Mouse (Mus musculus) spleen, adult 18-20 months (tissue): ENCODE data around the gene Dok3.
"Not testable (repeated sequence)": the region's sequence is repeated elsewhere in the genome, so short reads cannot be mapped to it uniquely, and the experiment has no call there.

Experiments used
- DNase-seq, 2 experiments: peaks; one replicate each; pipeline ENCODE4 v3.0.0; 2022; ENCODE audit warnings: mixed read lengths in 2 of 2

Gene Dok3

DNA sequence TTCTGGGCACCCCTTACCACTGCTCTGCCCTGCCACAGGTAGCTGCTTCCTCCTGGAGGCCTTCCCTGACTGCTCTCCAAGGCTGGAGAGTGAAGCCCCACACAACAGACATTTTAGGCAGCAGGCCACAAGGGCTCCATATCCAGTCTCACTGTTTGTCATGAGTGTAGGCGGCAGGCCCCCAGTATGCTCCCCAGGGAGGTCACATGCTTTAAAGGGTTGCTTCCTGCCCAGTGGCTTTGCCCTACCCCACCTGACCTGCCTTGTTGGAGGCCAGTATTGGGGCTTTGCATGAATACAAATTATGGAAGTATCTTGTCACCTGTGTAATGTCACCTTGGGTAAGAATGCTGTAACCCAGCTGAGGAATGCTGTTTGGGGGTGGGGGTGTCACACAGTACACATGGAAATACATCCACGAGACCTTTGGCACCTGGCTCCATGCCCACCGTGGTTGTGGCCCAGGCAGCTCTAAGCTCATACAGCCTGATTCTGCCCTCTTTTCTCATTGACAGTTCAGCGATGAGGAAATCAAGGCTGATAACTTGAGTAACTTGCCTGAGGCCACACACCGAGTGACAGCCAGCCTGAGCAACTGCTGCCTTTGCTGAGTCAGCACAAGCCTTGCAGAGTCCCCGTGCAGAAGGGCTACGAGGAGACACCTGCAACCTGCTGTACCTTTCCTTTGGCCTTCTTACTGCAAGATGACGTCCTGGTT is at the start of gene Dok3:
Gene Dok3, minus strand, starts transcription at position 99 of the 718 bp plus-strand sequence.
- peak; percentile 64 to 73 for DNase-seq

DNA sequence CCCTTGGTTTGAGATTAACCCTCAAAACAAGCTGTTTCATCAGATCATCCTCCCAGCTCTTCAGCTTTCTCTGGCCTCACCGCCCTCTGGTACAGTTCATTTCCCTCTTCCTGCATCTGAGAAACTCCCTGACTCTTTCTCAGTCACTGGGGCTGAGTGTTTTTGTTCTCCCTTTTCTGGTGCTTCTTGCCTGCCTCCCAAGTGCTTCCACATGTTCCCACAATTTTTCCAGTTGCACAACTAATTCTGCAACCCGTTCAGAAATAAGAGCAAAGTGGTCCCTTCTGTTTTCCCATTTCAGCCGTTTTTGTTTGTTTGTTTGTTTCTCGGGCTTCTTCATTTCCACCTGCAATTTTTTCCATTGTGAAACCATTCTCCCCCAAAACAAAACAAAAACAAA is 49.0 kb upstream of the Dok3 start:
- DNase-seq, result no peak

DNA sequence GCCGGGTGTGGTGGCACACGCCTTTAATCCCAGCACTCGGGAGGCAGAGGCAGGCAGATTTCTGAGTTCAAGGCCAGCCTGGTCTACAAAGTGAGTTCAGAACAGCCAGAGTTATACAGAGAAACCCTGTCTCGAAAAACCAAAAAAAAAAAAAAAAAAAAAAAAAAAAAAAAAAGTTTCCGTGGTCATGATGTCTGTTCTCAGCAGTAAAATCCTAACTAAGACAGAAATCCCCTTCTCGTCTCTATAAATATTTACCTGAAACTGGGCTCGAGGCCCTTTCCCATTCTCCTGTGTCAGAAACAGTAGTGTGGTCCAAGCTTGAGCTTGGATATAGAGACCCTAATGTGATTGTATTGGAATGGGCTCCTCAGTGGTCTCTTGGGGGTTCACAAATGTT is 47.8 kb upstream of the Dok3 start:
- DNase-seq, result not testable (repeated sequence)

DNA sequence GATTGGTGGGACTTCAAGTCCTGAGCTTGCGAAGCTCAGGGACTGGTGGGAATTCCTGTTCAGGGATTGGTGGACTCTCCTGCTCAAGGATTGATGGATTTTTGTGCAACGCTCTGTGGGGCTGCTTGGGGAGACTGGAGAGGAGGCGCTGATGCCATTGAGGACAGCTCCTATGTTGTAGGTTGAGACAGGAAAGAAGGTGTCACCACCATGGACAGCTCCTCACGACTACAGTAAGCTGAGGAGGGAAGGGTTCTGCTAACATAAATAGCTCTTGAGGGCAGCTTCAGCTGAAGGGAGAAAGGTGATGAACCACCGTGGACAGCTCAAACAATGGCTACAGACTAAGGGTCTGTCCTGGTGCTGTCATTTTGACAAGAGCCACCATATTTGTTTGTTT is 46.8 kb upstream of the Dok3 start:
- DNase-seq, result no peak

DNA sequence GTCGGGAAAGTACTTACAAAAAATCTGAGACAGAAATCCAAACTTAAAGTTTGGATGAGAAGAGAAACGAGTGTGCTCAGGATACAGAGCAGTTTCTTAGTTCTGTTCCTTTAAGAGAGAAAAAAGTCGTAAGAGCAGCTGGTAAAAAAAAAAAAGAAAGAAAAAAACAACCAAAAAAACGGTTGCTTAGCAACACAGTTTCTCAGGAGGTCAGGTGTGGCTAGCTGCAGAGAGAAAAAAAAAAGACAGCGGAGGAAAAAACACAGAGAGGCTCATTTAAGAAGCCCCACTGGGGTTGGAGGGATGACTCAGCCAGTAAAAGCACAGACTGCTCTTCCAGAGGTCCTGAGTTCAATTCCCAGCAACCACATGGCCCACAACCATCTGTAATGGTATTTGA is 45.2 kb upstream of the Dok3 start:
- DNase-seq, result no peak

DNA sequence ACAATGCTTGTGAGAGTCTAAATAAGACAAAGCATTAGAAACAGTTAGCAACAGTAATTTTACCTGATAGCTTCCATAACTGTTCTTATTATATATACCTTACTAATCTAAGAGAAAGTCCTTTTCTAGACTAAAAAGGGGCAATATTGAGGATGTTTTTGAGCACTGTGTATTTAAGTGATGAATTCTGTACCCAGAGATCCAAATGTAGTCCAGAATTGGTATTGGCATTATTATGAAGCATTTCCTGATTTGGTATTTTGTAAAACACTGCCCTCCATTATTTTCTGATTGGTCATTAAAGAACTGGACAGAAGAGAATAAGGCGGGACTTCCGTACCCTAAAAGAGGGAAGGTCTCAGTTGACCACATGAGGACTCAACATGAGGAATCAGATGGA is 44.3 kb upstream of the Dok3 start, which contains the start of gene Tmed9:
Gene Tmed9, plus strand, starts transcription at position 301 of the 400 bp plus-strand sequence.
- DNase-seq, result no peak

DNA sequence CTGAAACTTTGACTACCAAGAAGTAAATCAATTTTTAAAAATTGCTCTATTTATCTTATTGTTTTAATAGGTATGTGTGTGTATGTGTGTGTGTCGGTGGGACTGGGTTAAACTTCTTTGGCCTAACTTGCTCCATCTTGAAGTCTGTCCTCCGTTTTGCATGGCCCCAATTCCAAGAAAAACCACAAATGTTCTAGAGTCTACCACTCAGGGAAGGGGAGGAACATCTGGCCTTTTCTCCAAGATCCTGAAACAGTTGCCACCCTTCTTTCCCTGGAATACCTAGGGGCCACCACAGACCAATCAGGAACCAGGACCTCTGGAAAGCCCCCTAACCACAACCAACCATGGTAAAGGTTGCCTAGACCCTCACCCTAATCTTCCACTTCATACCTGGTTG is 42.9 kb upstream of the Dok3 start:
- DNase-seq, result no peak

DNA sequence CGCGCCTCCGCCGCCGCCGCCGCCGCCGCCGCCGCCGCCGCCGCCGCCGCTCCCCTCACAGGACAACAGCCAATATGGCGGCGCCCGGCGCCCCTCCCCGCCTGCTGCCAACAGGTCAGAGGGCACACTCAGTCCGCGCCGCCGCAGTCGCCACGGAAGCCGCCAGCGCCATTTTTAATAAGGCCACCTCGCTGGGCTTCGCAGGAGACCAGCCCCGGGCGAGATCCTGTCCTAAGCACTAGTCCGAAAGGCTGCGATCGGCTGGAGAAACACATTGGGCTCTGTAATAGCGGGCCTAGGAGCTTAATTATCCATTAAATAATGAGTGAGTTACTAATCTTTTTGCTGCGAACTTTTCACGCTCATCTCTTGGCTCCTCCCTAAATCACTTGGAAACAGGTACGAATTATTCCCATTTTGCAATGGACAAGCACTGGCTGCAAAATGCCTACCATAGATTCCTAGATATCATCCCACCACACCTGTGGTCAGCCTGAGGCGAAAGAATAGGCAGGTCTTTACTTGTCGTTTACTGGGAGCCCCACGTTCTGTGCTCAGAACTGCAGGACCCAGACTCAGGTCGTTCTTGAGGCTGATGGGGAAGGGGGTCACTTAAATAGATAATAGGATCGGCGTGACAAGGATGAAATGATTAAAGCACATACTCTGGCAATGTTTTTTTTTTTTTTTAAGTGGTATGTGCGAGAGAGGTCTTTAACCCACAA is 42.1 kb upstream of the Dok3 start, which contains the start of gene Fam193b:
Gene Fam193b, minus strand, starts transcription at position 94 of the 725 bp plus-strand sequence.
- DNase-seq, result peak; percentile 88 to 96

DNA sequence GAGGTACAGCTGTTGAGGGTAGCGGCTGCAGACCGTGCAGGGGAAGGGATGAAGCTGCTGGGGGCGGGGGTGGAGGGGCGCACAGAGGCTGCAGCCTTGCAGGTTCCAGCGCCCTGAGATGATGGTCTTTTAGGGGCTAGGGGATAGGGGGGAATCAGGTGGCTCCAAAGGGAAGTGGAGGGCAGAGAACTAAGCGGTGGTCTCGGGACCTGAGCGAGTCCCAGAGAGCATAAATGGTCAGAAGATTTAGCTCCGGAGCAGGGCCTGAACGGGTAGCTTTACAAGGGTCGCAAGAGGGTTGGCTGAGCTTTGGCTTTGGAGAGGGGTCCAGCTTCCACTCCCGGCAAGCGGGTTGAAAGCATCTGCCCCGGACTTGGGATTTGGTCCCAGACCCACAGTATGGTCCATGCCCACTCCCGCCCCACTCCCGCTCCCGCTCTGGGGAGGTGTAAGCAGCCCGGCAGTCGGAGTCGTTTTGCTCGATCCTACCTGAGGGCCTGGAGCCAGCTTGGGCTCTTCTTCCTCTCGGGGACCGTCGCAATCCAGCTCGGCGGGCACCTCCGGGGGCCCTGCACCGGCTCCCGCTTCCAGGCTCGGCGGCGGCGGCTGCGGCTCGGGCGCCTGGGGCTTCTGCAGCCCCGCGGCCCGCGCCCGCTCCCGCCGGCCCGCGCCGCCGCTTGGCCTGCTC is 41.3 kb upstream of the Dok3 start:
- no peak for DNase-seq

DNA sequence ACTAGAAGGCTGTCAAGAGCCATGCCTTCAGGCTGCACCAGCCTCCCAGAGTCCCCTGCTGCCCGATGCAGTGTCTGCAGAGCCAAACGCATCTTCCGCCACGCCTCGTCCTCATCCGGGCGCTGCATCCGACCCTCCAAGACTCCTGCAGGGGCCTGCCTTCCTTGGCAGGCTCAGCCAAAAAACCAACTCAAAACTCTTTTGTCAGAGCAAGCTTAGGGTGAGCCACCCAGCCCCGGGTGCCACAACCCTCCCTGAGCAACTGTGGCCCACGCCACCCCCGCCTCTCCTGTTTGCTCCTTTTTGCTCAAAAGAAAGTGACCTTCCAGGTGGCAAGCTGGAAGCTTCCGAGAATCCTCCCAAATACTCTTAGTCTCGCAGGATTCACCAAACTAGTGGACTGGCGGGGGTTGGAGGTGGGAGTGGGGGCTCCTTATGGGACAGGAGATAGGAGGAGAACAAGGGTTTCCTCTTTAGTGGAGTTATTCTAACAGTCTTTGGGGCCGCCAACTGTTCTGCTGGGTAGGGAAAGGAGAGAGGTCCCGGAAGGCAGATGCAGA is 40.7 kb upstream of the Dok3 start:
- no peak for DNase-seq

DNA sequence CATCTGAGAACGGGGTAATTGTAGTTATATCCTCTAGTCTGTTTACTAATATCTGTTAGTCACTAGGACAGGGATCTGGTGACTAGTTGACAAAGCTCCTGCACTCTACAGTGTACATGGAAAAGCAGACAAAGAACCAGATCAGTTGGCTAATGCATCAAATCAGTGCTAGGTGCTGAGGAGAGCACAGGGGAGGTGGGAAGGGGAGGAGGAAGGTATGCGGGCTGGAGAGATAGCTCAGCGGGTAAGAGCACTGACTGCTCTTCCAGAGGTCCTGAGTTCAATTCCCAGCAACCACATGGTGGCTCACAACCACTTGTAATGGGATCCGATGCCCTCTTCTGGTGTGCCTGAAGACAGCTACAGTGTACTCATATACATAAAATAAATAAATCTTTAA is 39.4 kb upstream of the Dok3 start:
- not testable (repeated sequence) for DNase-seq

DNA sequence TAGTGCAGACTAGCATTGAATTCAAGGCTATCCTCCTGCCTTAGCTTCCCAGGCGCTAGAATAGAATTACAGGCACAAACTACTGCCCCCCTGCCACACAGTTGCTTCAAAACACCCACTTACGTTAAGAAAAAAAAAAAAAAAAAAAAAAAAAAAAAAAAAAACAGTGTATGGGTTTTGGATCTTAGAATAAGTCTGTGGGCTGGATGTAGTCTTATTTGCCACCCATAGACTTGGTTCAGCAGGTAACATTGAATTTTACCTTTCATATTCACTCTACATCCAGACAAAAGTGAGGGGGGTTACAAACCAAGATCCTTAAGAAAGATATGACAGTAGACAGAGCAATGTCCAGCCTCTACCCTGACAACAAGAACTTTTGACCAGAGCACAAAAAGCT is 38.9 kb upstream of the Dok3 start:
- DNase-seq, result no peak

DNA sequence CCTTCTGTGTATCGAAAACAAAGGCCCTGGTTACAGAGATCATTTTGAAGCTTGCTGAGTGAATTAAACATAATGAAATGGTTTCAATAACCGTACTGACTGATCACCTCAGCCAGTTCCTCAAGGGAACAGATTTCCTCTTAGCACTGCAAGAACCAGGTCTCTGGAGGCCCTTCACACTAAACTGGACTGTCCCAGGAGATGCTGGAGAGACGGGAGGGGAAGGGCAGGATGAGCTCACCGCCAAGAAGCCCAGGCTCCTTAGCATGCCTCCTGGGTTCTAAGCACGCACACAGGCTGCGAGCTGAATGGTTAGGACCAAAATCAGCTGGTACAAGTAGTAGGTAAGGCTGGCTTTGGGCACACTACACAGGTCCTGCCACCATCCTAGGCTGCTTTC is 37.9 kb upstream of the Dok3 start:
- DNase-seq, result no peak

DNA sequence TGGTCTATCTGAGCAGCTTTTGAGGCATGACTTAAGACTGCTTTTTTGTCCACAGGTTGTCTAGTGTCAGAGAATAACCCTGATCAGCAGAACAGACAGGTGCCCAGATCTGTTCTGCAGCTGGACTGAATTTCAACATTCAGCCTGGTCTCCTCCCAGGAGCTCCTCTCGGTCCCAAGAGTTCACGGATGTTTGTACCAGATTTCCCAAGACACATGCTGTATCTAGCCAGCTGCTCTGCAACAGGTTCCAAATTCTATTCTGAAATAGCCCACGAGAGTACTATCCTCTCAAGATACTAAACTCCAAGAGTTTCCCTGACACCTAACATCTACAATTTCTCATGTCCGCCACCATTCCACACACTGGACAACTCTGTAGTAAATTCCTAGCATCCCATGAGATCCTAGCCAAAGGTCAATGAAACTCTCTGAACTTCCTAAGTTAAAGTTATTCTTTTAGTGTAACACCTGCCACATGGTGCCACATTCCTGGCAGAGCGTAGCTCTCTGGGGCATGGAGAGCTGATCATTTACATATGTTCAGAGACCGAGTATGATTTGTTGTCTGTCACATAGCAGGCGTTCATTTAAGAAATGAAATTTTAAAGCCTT is 34.3 kb upstream of the Dok3 start:
- no peak for DNase-seq

DNA sequence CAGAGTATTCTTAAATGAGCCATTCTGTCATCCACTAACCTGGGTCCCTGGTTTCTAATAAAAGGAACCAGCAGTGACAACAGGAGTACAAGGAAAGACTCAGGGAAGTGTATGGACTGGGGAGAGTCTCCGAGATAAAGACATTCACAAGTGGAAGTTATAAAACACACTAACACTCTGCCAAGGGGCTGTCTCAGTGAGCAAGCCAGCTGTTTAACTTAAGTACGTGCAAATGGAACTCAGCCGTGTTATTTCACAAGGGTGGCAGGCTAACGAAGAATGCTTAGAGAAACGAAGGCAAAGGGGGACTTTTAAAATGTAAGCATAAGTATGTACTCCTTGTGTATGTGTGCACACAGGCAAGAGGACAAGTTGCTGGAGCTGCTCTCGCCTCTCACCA is 28.4 kb upstream of the Dok3 start:
- DNase-seq, result no peak

DNA sequence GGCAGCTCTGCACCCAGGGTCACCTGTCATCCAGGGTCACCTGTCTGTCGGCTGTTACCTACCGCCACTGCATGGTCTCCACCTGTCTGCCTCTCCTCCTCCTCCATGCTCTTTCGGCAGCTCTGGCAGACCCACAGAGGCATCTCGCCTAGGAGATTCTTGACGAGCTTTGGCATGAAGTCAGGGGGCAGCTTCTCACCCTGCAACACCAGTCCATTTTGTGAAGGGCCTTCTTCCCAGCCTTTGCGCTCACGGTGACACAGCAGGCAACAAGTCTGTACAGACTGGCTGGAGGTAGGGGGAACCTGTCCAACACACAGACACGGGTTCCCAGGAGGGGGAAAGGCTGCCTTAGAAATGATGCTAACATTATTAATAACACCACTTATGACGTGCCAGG is 26.8 kb upstream of the Dok3 start:
- DNase-seq, result no peak

DNA sequence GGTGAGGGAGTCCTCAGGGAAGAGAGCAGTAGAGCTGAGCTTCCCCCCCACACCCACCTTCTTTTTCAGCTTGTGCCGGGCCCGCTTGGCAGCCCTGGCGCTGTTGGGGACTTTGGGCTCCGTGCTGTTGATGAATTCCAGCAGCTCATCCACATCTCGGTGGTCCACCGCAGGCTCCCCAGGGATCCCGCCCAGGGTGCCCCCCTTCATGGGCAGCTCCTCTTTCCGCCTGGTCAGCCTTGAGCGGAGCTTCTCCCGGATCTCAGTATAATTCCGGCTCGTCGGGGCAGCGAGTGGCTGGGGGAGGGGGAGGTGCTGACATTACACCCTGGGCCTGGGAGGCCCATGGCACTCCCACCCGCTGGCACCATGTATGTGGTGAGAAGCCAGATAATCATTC is 20.0 kb upstream of the Dok3 start:
- DNase-seq, result no peak

DNA sequence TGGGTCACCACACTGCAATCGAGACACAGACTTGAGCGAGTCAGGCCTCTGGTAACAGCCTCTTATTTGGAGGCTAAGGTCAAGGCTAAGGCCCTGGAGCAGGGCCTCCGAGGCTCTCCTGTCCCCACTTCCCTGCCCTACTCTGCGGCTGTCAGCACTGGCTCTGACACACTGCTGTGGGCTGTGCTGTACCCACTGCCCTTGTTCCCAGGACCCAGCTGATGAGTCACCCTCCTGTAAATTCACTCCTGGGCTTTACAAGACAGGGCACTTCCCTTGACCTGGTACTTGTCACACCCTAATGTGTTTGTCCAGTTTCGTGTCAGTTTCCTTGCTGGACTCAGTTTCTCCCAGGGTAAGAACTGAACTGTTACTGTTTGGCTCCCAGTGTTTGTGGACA is 19.3 kb upstream of the Dok3 start:
- DNase-seq, result no peak

DNA sequence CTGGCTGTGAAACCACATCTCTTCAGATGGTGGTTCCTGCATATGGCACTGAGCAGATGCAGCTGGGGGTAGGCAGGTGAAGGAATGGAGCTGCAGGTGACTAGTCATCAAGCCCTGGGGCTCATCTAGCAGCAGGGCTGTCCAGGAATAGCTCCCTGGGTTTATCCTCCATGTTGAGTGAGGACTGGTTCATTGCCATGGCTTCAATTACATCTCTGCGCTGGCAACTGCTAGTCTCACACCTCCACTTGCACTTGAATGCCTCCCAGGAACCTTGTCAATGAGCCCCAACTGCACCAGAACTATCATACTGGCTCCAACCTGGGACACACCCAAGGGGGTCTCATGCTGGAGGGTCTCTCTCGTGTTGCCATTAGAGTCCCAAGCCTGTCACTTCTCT is 18.8 kb upstream of the Dok3 start:
- no peak for DNase-seq

DNA sequence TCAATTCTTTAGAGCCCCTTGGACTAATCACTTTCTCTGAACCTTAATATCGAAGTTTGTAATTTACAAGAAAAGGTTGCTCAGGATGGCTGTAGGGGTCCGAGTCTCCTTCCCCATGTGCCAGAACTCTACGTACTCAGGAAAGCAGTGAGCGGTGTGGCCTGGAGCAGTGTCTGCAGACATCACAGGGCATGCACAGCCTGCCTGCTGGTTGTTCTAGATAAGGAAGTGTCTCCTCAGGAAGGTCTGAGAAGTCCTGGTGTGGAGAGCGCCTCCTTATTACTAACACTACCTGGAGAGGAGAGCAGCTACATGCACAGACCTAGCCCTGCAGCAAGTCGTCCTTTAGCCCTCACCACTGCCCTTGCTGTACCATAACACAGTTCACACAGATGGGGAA is 15.7 kb upstream of the Dok3 start:
- DNase-seq, result no peak

DNA sequence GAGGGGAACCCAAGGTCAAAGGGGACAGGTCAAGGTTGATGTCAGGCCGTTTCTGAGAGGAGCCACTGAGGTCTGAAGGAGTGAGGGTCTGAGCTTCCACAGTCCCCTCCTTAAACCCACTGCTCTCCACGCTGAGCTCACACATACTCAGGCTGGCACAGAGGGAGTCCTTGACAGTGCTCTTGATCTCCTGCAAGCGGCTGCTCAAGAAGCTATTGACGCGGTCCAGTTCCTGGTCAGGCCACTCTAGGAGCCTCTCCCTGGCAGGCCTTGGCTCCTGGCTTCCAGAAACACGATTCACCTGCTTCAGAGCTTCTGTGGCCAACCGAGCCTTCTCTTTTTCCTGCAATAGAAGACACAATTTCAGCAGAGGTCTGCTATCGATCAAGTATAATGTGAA is 14.4 kb upstream of the Dok3 start:
- no peak for DNase-seq

DNA sequence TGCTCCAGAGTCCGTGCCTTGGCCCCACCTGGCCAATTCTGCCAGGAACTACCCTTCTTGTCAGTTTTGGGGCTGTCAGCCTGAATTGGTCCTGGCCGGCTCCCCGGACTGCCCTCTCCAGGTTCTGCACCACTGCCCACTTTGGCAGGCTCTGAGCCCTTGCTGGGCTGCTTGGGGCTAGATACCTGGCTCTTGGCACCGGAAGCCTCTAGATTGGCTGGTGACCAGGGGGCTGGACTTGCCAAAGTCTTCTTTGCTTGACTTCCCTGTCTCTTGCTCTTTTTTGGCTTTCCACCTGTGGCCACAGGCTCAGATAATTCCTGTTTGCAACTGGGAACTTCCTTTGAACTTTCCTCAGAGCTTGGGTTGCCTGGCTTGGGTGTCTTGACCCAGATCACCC is 13.8 kb upstream of the Dok3 start:
- DNase-seq, result no peak

DNA sequence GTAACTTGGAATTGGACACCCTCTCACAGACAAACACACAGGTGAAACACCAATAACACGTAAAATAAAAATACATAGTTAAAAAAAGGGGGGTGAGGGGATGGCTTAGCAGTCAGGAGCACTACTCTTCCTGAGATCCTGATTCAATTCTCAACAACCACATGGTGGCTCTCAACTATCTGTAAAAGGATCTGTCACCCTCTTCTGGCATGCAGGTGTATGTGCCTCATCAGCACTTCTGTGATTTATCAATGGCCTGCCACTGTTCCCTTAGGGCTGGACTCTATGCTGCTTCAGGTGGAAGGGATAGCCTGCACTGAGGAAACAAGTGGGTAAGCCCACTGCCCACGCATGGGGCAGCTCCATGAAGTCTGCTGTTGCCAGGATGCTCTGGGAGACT is 11.8 kb upstream of the Dok3 start:
- DNase-seq, result peak in 1 of 2 experiments; percentile 30
